Mouse (Mus musculus) megakaryocyte progenitor cell, adult 5-6 weeks (primary cell): ENCODE measurements around the gene Foxn3. TPM values are rescaled to one million over a fixed set of nuclear protein-coding genes. Genes with fewer than 3 reads are reported as not detected.

Experiments
- ATAC-seq: replicated peaks from 2 replicates; pipeline ENCODE4 v1.8.0; 2016; ENCODE audit warnings: mild to moderate bottlenecking, moderate TSS enrichment, inconsistent platforms; ENCODE audit not compliant: poor library complexity
- total RNA-seq, 2 experiments: library from RNA; stranded (forward) in 1 of 2; stranded (reverse) in 1 of 2; fragments of 157-497, 149-512 nt in 1 of 2; fragments of 200-1000 nt in 1 of 2; gene quantifications; 2 replicates each; pipeline versions ENCODE4 v1.2.3 to v1.2.4; 2015 to 2017

Gene Foxn3
- total RNA-seq, 2 experiments from 2014 or later, result 17.7 to 45.5 TPM

DNA sequence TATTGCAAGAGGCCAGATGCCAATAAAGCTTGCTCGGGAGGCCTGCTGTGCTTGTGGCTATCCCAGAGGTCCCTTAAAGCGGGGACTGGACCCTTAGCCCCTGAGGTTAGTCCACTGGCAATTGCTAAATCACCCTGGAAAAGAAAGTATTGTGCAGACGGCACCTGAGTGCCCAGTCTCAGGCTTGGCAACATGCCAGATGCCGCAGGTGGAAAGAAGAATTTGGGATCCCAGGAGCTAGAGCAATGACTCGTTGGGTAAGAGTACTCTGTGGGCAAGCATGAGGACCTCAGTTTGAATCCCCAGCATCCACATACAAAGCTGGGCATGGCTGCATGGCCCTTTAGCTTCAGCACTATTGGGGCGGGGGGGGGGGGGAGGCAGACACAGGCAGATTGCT lies 35.9 kb downstream of the Foxn3 start:
- ATAC-seq, result no peak

DNA sequence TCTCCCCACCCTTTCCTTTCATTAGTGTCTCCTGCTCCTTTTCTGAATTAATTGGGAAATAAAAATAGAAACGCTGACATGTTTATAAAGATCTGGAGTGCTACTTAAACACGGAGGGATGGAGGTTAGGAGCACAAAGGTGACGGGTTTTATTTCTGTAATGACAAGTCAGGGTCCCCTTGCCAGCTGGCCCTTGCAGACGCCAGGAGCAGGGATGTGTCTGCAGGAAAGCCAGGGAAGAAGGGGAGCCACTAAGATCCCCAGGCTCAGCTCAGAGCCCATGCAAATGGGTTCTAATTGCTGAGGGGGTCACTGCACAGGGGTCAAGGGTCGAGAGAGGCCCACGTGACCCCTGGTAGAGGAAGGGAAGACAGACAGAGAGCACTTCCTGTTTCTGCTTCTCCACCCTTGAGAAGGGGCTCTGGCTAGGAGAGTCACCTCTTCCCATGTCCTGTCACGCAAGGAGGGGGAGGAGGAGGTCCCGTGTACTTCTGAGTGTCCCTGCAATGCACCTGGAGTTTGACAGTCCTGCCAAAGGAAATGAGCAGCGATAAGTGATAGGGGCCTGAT lies 36.7 kb downstream of the Foxn3 start:
- peak; percentile 18; the same call in 1 of the 2 replicates for ATAC-seq

DNA sequence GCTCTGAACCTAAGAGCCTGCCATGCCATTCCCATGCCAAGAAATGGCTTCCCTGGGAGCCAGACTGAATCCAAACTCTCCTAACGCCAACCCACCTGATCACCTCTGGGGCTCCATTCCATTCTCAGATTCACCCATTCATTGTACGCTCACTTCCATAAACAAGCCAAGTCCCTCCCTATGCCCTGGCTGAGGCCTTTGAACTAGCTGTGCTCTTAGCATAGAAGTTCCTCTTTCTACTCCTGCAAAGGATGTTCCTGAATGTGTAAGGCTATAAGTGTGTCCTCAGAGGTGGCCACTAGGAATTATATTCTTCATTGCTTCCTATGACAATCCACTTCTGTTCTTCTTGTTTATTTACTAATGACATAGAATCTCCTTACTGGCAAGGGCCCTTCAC lies 40.5 kb downstream of the Foxn3 start:
- peak; percentile 76 for ATAC-seq

DNA sequence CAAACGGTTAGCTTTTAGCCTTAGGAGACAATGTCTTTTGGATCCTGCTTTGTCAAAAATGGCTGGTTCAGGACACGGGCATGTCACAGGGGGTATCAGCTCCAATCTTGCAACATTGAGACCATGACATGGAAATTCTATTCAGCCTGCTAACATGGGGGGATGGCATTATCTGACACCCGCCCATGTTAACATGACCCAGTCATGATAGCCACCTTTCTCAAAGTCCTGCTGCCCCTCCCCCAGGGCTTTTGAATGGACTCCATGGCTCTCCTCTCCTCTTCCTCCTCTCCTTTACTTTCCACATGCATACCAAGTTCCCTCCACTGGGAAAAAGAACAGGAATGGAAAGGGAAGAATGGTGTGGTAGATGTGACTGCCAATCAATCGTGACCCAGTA lies 43.5 kb downstream of the Foxn3 start:
- ATAC-seq, result no peak

DNA sequence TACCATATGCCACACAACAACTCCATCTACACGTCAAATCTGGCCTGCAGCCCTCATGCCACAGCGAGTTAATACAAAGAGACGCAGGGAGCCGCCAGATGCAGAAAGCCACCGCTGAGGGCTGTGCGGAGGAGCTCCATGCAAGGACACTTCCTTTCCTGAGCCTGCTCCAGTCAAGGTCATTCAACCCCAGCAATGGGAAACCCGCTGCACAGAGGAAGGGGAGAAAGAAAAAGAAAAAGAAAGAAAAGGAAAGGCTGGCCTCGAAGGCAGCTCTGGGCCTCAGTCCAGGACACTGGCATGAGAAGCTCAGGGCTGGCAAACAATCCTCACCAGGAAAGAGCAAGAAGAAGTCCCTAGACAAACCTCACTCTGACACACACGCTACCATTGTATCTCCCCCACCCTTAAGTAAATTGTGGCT lies 44.2 kb downstream of the Foxn3 start:
- ATAC-seq, result no peak

DNA sequence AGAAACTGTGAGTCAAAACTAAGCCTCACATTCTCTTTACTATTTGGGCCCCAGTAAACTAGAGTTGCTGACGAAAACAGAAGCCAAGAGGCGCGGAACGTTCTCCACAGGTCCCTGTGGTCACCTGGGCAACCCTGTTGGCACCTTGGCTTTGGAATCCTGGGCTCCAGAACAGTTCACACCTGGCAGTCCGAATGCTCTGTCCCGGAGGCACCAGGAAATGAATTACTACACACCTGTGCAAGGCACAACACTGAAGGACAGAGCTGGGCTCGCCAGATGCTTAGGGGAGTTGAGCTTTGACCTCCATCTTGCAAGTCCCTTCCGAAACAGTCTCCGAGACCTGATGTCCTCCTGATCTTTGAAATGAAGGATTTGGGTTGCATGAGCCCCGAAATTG lies 44.7 kb downstream of the Foxn3 start:
- ATAC-seq, result no peak

- no peak for ATAC-seq
These were observed 45.3 kb downstream of the Foxn3 start for GRCm38 (mm10) chr12:99518126-99518525.

GRCm38 (mm10) chr12:99517296-99517695 lies 46.1 kb downstream of the Foxn3 start:
- 0 out of 2 replicates have a peak, but pooled peaks have one; percentile 4 for ATAC-seq

DNA sequence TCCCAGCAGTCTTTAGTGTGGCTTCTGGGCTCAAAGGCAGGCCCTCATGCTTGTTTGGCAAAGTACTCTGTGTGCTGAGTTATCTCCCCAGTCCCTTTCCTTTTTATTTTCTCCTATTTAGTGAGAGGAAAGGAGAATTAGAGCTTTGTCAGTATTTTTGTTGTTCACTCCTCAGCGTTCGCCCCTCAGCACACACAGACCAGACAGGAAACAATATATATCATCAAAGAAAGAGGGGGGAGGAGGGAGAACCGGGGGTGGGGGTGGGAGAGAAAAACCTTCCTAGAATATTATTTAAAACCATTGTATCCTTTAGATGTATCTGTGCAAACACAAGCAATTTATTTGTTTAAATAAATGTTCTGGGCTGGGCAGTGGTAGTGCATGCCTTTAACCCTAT lies 47.9 kb downstream of the Foxn3 start:
- no peak for ATAC-seq

DNA sequence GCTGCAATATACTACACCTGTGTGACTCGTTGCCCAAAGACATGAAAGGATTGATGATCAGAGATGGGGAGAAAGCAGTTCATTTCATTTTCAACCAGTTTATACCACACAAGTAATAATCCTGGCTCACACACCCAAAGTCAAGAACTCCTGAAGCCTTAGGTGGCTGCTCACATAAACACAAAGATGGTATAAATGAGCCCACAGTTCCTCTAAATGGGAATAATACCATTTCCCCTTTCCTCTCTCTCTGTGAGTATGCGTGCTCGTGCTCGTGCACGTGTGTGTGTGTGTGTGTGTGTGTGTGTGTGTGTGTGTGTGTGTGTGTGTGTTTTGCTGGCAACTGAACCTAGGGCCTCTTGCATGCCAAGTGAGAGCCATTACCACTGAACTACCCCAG lies 51.7 kb downstream of the Foxn3 start:
- ATAC-seq, result peak; percentile 37; the same call in 1 of the 2 replicates

DNA sequence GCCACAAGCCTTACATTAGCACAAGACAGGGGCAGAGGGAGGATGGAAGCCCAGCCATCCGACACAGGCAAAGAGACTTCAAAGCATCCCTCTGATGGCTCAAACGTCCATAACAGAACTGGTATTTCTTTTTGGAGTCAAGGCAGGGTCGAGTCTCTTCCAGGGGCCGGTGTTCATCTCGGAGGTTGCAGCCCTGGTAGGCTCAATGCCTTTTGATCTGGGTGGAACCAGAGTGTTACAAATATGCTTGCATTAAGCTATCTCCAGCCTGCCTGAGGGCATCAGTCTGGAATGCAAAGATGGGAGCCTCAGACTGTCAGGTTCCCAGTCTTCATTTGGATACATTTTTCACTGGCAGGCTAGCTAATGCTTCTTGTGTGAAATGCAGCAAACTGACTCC lies 52.6 kb downstream of the Foxn3 start:
- no peak for ATAC-seq

- no peak for ATAC-seq
These were observed 61.2 kb downstream of the Foxn3 start for GRCm38 (mm10) chr12:99502225-99502624.

DNA sequence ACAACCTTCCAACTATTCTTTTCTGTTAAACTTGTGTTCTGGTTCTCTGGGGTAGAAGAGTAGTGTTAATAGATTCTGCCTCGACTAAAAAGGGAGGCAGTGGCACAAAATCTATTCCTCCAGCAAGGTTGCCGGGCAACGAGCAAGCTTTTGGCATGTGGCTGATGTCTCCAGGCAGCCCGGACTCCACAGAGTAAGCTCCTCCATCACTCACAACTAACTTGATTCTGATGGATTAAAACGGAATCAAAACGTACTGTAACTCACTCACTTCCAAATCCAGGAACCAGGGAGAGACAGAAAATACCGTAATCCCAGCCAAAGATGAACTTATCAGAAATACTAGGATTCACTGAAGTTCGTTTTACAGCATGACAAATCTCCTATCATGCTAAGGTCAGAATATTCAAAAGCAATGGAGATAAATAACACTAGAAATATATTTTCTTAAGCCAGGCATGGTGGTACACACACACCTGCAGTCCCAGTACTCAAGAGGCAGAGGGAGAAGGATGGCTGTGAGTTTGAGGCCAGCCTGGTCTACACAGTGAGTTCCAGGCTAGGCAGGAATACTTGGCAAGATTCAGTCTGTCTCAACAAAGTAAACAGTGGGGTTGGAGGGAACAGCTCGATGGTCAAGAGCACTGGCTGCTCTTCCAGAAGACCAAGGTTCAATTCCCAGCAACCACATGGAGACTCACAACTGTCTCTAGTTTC lies 64.2 kb downstream of the Foxn3 start:
- ATAC-seq, result no peak

GRCm38 (mm10) chr12:99498189-99498977 lies 65.0 kb downstream of the Foxn3 start:
- ATAC-seq, result no peak

DNA sequence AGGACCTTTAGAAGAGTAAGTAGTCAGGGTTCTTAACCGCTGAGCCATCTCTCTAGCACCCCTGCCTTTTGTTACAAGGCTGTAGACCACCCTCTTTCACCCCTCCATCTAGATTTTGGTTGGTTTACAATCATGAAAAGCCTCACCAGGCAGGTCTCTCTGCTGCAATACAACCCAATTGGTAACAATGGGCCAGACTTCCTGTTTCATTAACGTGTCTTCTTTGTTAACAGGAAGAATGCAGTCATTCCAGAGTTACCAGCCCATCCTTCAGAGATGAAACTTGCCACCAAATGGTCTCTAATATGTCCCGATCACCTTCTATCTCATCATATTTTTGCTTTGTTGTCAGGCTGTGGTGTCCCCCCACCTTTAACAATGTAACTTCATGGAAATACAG lies 66.4 kb downstream of the Foxn3 start:
- ATAC-seq, result peak; percentile 60

DNA sequence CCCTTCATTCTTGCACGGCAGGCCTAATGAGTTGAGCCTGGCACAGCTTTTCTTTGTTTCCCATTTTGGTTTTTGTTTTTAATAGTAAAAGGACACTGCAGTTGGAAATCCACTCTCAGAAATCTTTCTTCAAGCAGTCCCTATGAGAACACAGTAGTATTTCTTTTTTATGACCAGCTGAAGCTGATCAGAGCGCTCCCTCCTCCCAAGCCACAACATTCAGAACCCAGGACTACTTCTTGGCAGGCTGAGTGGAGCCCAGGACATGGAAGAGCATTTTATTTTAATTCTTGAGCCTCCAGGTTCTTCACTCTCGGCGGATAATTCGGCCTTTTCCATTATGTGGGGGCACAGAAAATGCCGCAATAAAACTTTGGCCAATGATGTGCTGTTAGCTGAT lies 73.2 kb downstream of the Foxn3 start:
- ATAC-seq, result no peak

GRCm38 (mm10) chr12:99489001-99489592 lies 74.3 kb downstream of the Foxn3 start:
- ATAC-seq, result peak; percentile 91

DNA sequence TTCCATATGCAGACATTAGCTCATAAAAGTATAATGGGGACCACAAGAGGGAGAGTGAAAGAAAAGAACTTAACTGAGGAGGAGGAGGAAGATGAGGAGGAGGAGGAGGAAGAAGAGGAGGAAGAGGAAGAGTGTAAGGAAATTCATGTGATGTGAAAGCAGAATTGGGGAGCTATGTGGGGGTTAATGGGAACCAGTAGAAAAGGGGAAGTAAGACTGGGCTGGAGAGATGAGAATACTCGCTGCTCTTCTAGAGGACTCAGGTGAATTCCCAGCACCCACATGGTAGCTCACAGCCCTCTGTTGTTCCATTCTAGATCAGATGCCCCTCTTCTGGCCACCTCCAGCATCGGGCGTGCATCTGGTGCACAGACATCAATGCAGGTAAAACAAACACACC lies 83.0 kb downstream of the Foxn3 start:
- ATAC-seq, result peak; percentile 79

DNA sequence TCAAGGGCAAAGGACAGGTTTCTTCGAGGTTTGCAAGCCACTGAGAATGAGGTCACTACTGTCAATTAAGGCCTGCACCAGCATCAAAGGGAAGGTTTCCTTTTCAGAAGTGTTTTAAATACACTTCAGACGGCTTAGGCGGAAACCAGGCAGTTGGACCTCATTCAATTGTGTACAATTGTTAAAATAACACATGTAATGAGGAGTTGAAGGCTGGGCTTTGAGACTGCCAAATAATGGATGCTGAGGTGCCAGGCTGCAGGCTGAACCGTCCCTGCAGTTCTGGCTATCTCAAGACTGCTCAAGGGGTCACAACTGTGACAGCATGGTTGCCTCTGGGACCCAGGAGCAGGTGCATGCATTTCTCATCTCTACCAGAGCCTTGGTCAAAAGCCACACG lies 89.2 kb downstream of the Foxn3 start:
- ATAC-seq, result no peak

GRCm38 (mm10) chr12:99473406-99474133 lies 89.8 kb downstream of the Foxn3 start:
- no peak for ATAC-seq

DNA sequence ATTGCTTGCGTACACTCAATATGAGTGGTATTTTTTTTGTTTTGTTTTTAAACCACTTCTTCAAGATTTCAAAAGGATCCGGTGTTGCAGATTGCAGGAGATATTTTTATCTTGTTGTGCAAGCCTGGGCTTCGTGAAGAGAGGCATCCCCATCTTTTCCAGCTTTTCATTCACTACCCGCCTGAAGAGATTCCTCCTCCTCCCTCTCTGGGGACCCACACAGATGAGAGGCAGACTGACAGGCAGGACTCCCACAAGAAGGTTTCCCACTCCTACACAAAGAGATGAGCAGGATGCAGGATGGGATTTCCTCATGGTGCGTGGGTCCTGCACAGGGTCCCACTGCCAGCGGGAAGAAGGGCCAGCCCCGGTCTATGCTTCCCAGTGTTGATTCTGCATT lies 92.0 kb downstream of the Foxn3 start:
- no peak for ATAC-seq
